Mouse (Mus musculus) brain, embryonic 14.5 days (tissue): ENCODE measurements around the gene Poc1a.

Source experiments
- CTCF ChIP-seq: fragments of 200-500 bp; IDR thresholded peaks from 2 replicates; pipeline ENCODE4 v1.5.1; 2012; ENCODE audit warnings: inconsistent platforms, mild to moderate bottlenecking, moderate library complexity, borderline replicate concordance; ENCODE audit not compliant: insufficient read depth, insufficient read length; ENCODE audit errors: extremely low read depth
- POLR2A ChIP-seq: fragments of 200-500 bp; IDR thresholded peaks from 2 replicates; pipeline ENCODE4 v1.6.1; 2012; ENCODE audit warnings: mild to moderate bottlenecking, inconsistent platforms, borderline replicate concordance; ENCODE audit not compliant: poor library complexity, insufficient read depth, insufficient read length, severe bottlenecking; ENCODE audit errors: extremely low read depth

DNA sequence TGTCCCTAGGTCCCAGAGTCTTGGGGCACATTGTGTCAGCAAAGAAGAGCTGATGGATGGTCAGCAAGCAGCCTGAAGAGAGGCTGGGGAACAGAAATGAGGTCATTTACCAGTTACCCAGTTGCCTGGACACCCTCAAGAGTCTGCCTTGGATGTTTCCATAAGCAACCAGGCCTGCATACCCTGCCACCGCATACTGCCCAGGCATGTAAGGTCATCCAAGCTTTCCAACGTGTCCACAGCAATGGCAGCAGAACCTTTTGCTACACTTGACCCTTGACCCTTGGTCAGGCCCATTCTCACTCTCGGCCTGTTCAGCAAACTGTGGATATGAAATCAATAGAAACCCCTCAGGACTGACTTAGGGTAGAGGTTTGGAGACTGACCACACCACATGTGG lies 19.4 kb upstream of the Poc1a start:
- TF ChIP-seq CTCF: no peak
- no peak for TF ChIP-seq POLR2A
